Mouse (Mus musculus) kidney, postnatal 0 days (tissue): Measurements from ENCODE around the gene Glo1. TPM values are rescaled to one million over a fixed set of nuclear protein-coding genes. Genes with fewer than 3 reads are reported as not detected.
"Not testable (repeated sequence)": the region's sequence is repeated elsewhere in the genome, so short reads cannot be mapped to it uniquely, and the experiment has no call there.

Experiments
- ATAC-seq: fragments of 200-750 bp; cut with Nextera tagmentation; replicated peaks from 2 replicates; pipeline ENCODE4 v1.8.0; 2017; ENCODE audit warnings: low read depth, moderate number of reproducible peaks, moderate TSS enrichment, moderate library complexity; ENCODE audit not compliant: low FRiP score
- DNase-seq: peaks from one replicate; pipeline ENCODE4 v3.0.0-alpha.2; 2016; ENCODE audit warnings: low spot score
- H3K27ac ChIP-seq: fragments of 300-500 bp; sonication (generic); 2 replicates; pipeline ENCODE4 v1.5.1; 2014; ENCODE audit warnings: mild to moderate bottlenecking
- H3K27me3 ChIP-seq: fragments of 300-500 bp; sonication (generic); 2 replicates; pipeline ENCODE4 v1.6.1; 2014; ENCODE audit warnings: low read length, mixed read lengths; ENCODE audit not compliant: insufficient read depth
- H3K36me3 ChIP-seq: fragments of 300-500 bp; sonication (generic); 2 replicates; pipeline ENCODE4 v1.6.1; 2014; ENCODE audit warnings: low read length, mixed read lengths; ENCODE audit not compliant: insufficient read depth
- H3K4me1 ChIP-seq: fragments of 300-500 bp; sonication (generic); replicated peaks from 2 replicates; pipeline ENCODE4 v1.6.1; 2014; ENCODE audit warnings: antibody characterized with exemption, low read length, mixed read lengths; ENCODE audit not compliant: insufficient read depth
- H3K4me2 ChIP-seq: fragments of 300-500 bp; sonication (generic); 2 replicates; pipeline ENCODE4 v1.6.1; 2014; ENCODE audit warnings: mild to moderate bottlenecking, low read length, moderate library complexity, mixed read lengths
- H3K4me3 ChIP-seq: fragments of 300-500 bp; sonication (generic); replicated peaks from 2 replicates; pipeline ENCODE4 v1.5.1; 2014; ENCODE audit warnings: low read depth, low read length
- H3K9ac ChIP-seq: fragments of 300-500 bp; sonication (generic); 2 replicates; pipeline ENCODE4 v1.6.1; 2014; ENCODE audit warnings: low read depth, low read length
- H3K9me3 ChIP-seq: fragments of 300-500 bp; sonication (generic); replicated peaks from 2 replicates; pipeline ENCODE4 v1.6.1; 2016; ENCODE audit warnings: low read length, inconsistent platforms, mixed read lengths
- CTCF ChIP-seq: IDR thresholded peaks from 2 replicates; pipeline ENCODE4 v1.5.1; 2016; ENCODE audit warnings: antibody characterized with exemption, low read depth, mild to moderate bottlenecking, moderate library complexity
- WGBS: fragments of 180-500 bp; shearing (Covaris S2); extraction: QIAGEN DNeasy Blood & Tissue Kit; methylation state at CpG from one replicate; pipeline ENCODE4 v1.1.7; 2014; 5-methylcytosine and 5-hydroxymethylcytosine counted together
- polyA plus RNA-seq: library from polyadenylated mRNA; unstranded; fragments of >200 nt; fragmentation: Nextera tagmentation; extraction: Ambion mirVana; gene quantifications from 2 replicates; pipeline ENCODE4 v1.2.1, GENCODE M21; 2015

Gene Glo1
- 247 and 249 TPM in 2 replicates for polyA plus RNA-seq

GRCm38 (mm10) chr17:30626719-30627118, at the start of gene Glo1:
Gene Glo1 (minus strand): TSS chr17:30626871.
- not testable (repeated sequence) for H3K4me1 ChIP-seq, H3K36me3 ChIP-seq, ATAC-seq, H3K27me3 ChIP-seq, DNase-seq, H3K27ac ChIP-seq, H3K9me3 ChIP-seq, H3K9ac ChIP-seq, H3K4me3 ChIP-seq, H3K4me2 ChIP-seq
- WGBS = no CpG with 5 or more reads among the region's 20 CpGs

DNA sequence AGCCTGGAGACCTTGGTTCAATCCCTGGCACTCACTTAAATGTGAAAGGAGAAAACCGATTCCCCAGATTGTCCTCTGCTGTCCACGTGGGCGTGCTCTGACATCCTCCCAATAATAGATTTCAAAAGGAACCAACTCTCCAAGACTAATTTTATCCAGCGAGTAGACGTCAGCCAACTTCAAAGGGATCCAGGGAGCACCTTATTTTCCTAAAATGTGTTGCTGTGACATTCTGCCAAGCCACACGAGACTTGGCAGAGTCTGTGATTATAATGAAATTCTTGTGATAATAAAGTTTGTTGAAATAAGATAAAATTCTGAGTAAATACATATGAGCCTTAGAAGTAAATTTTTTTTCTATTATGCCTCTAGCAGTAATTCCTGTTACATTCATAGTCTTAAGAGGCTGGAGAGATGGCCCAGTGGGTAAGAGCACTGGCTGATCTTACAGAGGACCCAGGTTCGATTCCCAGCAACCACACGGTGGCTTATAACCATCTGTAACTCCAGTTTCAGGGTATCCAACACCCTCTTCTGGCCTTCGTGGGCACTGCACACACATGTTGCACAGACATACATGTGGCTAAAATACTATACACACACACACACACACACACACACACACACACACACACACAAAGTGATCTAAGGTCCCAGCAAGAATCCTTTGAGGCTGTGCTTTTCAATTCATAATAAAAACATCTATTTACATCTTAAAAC, 48.5 kb upstream of the Glo1 start:
- Histone ChIP-seq H3K27me3 (no peaks in the 10 kb centered on the region), H3K4me1 (no peaks in the 10 kb centered on the region), H3K9ac (no peak overlapping the region), H3K27ac (no peak overlapping the region), H3K4me3 (no peak overlapping the region), H3K9me3 (no peaks in the 10 kb centered on the region), H3K4me2 (no peak overlapping the region), H3K36me3 (no peaks in the 10 kb centered on the region)
- 79% methylated on average over 9 of the region's 9 CpGs for WGBS
- DNase-seq = no peak
- no peak for ATAC-seq
- TF ChIP-seq CTCF = no peak

- Histone ChIP-seq H3K27ac (no peak overlapping the region), H3K4me2 (no peak overlapping the region), H3K9ac (no peak overlapping the region), H3K4me3 (no peak overlapping the region), H3K27me3 (no peaks in the 10 kb centered on the region), H3K36me3 (no peaks in the 10 kb centered on the region), H3K4me1 (no peaks in the 10 kb centered on the region), H3K9me3 (no peaks in the 10 kb centered on the region)
- ATAC-seq (no peak), DNase-seq (no peak)
- TF ChIP-seq CTCF = no peak
- 90% methylated on average over 6 of the region's 6 CpGs for WGBS
Observed at GRCm38 (mm10) chr17:30673023-30673422, 46.4 kb upstream of the Glo1 start.

GRCm38 (mm10) chr17:30672556-30672955, 45.9 kb upstream of the Glo1 start:
- 86% methylated on average over 4 of the region's 4 CpGs for WGBS
- Histone ChIP-seq H3K36me3 (no peaks in the 10 kb centered on the region), H3K27me3 (no peaks in the 10 kb centered on the region), H3K27ac (no peak overlapping the region), H3K4me2 (no peak overlapping the region), H3K9me3 (no peaks in the 10 kb centered on the region), H3K9ac (no peak overlapping the region), H3K4me1 (no peaks in the 10 kb centered on the region), H3K4me3 (no peak overlapping the region)
- ATAC-seq (no peak), DNase-seq (no peak)
- TF ChIP-seq CTCF = no peak

GRCm38 (mm10) chr17:30664856-30665255, 38.2 kb upstream of the Glo1 start:
- H3K4me3 ChIP-seq = no peak overlapping the region
- DNase-seq = no peak
- 77% methylated on average over 5 of the region's 5 CpGs for WGBS

GRCm38 (mm10) chr17:30663170-30663569, 36.5 kb upstream of the Glo1 start:
- Histone ChIP-seq H3K27me3 (no peaks in the 10 kb centered on the region), H3K4me3 (no peak overlapping the region), H3K9me3 (no peaks in the 10 kb centered on the region), H3K27ac (no peak overlapping the region), H3K4me1 (no peaks in the 10 kb centered on the region), H3K9ac (no peak overlapping the region), H3K4me2 (no peak overlapping the region), H3K36me3 (no peaks in the 10 kb centered on the region)
- no peak for TF ChIP-seq CTCF
- DNase-seq (no peak), ATAC-seq (no peak)
- WGBS = 90% methylated on average over 8 of the region's 8 CpGs

More at GRCm38 (mm10) chr17:30664856-30665255, 38.2 kb upstream of the Glo1 start:
- ATAC-seq = no peak
- Histone ChIP-seq H3K4me2 (no peak overlapping the region), H3K9ac (no peak overlapping the region), H3K9me3 (no peaks in the 10 kb centered on the region), H3K4me1 (no peaks in the 10 kb centered on the region), H3K27ac (no peak overlapping the region), H3K27me3 (no peaks in the 10 kb centered on the region), H3K36me3 (no peaks in the 10 kb centered on the region)
- TF ChIP-seq CTCF = no peak

DNA sequence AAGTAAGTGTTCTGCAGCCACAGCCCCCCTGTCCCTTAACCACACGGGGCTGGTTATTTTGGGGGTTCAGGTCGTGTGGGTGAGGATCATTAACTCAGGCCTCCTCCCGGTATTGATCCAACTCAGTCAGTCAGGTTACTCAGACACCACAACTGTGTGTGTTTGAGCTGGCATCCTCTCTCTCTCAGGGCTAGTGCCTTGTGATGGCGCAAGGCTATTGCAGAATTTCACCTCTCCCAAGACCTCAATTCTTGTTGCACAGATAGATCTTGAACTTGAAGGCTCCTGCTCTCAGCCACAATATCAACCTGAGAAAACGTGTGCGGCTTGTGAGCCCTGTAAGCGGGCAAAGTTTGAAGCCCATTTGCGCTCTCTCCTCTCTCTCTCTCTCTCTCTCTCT, 35.5 kb upstream of the Glo1 start:
- H3K27ac ChIP-seq = no peak overlapping the region
- no peaks in the 10 kb centered on the region for H3K36me3 ChIP-seq
- no peak for TF ChIP-seq CTCF
- no peak overlapping the region for H3K4me3 ChIP-seq
- ATAC-seq (no peak), DNase-seq (no peak)
- no peak overlapping the region for H3K9ac ChIP-seq
- H3K4me2 ChIP-seq = no peak overlapping the region
- H3K9me3 ChIP-seq = no peaks in the 10 kb centered on the region
- no peaks in the 10 kb centered on the region for H3K4me1 ChIP-seq
- H3K27me3 ChIP-seq = no peaks in the 10 kb centered on the region
- 66% methylated on average over 8 of the region's 8 CpGs for WGBS
